Mouse (Mus musculus) heart, embryonic 14.5 days (tissue): ENCODE data around the gene Arhgap24. TPM values are rescaled to one million over a fixed set of nuclear protein-coding genes. Genes with fewer than 3 reads are reported as not detected.

Experiments used
- ATAC-seq: fragments of 200-750 bp; cut with Nextera tagmentation; 2 replicates; pipeline ENCODE4 v1.8.0; 2017; ENCODE audit warnings: low read depth, moderate TSS enrichment; ENCODE audit not compliant: insufficient number of reproducible peaks, insufficient read depth, low FRiP score
- H3K27ac ChIP-seq, 2 experiments: fragments of 200-500 bp in 1 of 2; fragments of 300-500 bp in 1 of 2; sonication (generic) in 1 of 2; replicated peaks in 1 of 2; 2 replicates each; pipeline ENCODE4 v1.5.1; 2012 to 2014; ENCODE audit warnings: low read depth in 2 of 2, low read length in 2 of 2, control low read depth in 1 of 2, mild to moderate bottlenecking in 1 of 2, mixed read lengths in 1 of 2; ENCODE audit not compliant: control insufficient read depth in 1 of 2, insufficient read depth in 1 of 2
- H3K27me3 ChIP-seq: fragments of 300-500 bp; sonication (generic); 2 replicates; pipeline ENCODE4 v1.6.1; 2014; ENCODE audit warnings: mild to moderate bottlenecking, low read length, control low read depth; ENCODE audit not compliant: control insufficient read depth, insufficient read depth
- H3K36me3 ChIP-seq: fragments of 300-500 bp; sonication (generic); 2 replicates; pipeline ENCODE4 v1.6.1; 2014; ENCODE audit warnings: mild to moderate bottlenecking, control low read depth, low read length, mixed read lengths; ENCODE audit not compliant: control insufficient read depth, insufficient read depth
- H3K4me1 ChIP-seq, 2 experiments: fragments of 200-500 bp in 1 of 2; fragments of 300-500 bp in 1 of 2; sonication (generic) in 1 of 2; 2 replicates each; pipeline ENCODE4 v1.6.1; 2012 to 2014; ENCODE audit warnings: low read length in 2 of 2, control low read depth in 1 of 2, mixed read lengths in 1 of 2; ENCODE audit not compliant: control insufficient read depth in 2 of 2, insufficient read depth in 2 of 2
- H3K4me2 ChIP-seq: fragments of 300-500 bp; sonication (generic); 2 replicates; pipeline ENCODE4 v1.6.1; 2014; ENCODE audit warnings: mild to moderate bottlenecking, low read length
- H3K4me3 ChIP-seq, 2 experiments: fragments of 200-500 bp in 1 of 2; fragments of 300-500 bp in 1 of 2; sonication (generic) in 1 of 2; 2 replicates each; pipeline ENCODE4 v1.5.1; 2012 to 2014; ENCODE audit warnings: low read length in 2 of 2, mild to moderate bottlenecking in 2 of 2, control low read depth in 1 of 2, low read depth in 1 of 2, moderate library complexity in 1 of 2; ENCODE audit not compliant: control insufficient read depth in 1 of 2, insufficient read depth in 1 of 2
- H3K9ac ChIP-seq: fragments of 300-500 bp; sonication (generic); 2 replicates; pipeline ENCODE4 v1.6.1; 2014; ENCODE audit warnings: mild to moderate bottlenecking, low read length
- H3K9me3 ChIP-seq: fragments of 300-500 bp; sonication (generic); 2 replicates; pipeline ENCODE4 v1.6.1; 2016; ENCODE audit warnings: low read length, control low read depth; ENCODE audit not compliant: control insufficient read depth
- WGBS: fragments of 180-500 bp; shearing (Covaris S2); extraction: QIAGEN DNeasy Blood & Tissue Kit; methylation state at CpG from one replicate; pipeline ENCODE4 v1.1.7; 2014; 5-methylcytosine and 5-hydroxymethylcytosine counted together
- polyA plus RNA-seq: library from polyadenylated mRNA; unstranded; fragments of >200 nt; fragmentation: Nextera tagmentation; extraction: Ambion mirVana; gene quantifications from 2 replicates; pipeline ENCODE4 v1.2.1, GENCODE M21; 2014

The Arhgap24 gene
- polyA plus RNA-seq, 1 experiment from 2014 or later = 14.7 TPM

DNA sequence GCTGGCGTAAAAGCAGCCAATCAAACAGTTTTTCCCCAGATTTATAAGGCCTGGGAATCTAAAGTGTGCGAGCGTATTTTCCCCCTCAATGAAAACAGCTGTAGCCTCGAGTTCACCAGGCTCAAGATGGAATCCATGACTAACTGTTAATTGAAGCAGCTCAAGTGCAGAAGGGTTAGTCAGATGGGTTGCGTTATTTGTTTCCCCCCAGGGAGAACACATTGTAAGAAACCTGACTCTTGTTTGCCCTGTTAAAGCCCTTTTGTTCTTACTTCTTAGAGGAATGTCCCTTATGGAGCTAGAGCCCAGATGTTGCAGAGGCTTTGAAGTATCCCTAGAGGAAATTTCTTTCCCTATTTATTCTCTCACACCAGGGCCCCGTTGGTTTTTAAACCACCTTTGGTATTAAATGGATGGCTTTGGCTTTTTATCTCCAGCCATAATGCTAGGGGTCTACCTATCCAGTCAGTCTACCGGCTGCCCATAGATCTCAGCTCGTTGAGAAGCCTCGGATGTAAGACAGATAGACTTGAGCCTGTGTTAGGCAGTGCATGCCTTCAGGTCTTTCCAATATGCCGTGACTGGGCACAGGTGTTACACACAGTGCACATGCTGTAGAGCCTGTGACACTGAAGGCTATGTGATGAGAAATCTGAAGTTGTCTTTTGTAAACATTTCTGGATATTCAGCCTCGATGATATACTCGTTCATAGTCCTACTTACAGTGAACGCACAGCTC is 184.0 kb downstream of the Arhgap24 start:
- 67% methylated on average over 13 of the region's 13 CpGs for WGBS
- H3K27me3 ChIP-seq = no peaks in the 10 kb centered on the region
- no peaks in the 10 kb centered on the region for H3K4me1 ChIP-seq
- H3K9me3 ChIP-seq = no peaks in the 10 kb centered on the region
- no peak overlapping the region for H3K27ac ChIP-seq
- H3K36me3 ChIP-seq = no peaks in the 10 kb centered on the region
- no peak overlapping the region for H3K4me2 ChIP-seq
- no peak overlapping the region for H3K9ac ChIP-seq
- ATAC-seq = no peak
- no peak overlapping the region for H3K4me3 ChIP-seq

DNA sequence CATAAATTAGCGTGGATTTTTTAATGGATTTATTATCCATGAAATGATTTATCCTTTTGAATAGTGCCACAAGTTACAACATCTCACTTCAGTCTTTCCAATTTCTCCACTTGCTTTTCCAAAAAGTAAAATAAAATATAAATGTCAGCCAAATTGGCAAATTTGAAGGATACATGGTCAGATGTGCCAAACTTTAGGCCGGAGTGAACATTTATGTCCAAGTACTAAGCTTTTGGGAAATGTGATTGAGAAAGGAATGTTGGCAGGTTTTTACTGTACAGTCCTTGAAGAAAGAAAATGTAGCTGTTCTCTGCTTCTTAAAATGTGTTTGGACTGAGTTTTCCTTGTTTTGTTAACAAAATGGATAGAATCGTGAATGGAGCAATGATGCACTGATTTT is 185.7 kb downstream of the Arhgap24 start:
- no peak overlapping the region for H3K27ac ChIP-seq
- no peaks in the 10 kb centered on the region for H3K4me1 ChIP-seq
- no peaks in the 10 kb centered on the region for H3K27me3 ChIP-seq
- H3K4me2 ChIP-seq = no peak overlapping the region
- WGBS = 80% methylated on average over 3 of the region's 3 CpGs
- no peak for ATAC-seq
- H3K9ac ChIP-seq = no peak overlapping the region
- H3K9me3 ChIP-seq = no peaks in the 10 kb centered on the region
- no peak overlapping the region for H3K4me3 ChIP-seq
- no peaks in the 10 kb centered on the region for H3K36me3 ChIP-seq

DNA sequence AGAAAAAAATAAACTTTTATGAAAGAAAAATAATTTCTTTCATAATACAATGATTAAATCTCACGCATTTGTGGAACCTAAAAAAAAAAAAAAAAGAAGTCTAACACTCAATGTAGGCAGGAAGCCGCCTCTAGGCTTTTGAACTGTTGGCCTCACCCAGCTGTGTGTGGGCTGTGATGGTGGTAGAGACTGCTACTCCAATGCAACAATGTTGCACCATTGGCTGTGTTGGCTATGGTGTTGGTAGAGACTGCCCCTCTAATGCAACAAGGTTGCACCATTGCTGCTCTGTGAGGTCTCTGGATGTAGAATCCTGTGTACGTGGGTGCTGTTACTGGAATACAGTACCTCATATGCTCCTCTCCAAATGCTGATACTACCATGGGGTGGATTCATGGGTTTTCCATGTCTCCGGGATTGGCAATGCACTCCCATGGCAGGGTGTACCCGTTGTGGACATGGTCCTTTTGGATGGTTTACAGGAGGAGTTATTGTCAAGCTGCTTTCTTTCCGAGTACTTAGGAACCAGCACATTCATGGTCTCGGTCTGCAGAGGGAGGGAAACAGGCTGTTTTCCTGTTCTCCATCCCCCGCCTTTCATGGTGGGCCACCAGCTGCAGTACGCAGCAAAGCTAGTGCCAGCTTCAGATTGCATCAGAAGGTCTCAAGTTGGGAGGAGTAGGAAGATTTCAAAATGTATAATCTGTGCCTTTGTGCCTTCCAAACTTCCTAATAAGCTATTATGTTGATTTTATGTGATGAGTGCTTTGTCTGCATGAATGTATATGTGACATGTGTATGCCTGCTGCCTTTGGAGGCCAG is 186.8 kb downstream of the Arhgap24 start:
- Histone ChIP-seq H3K27me3 (no peaks in the 10 kb centered on the region), H3K4me2 (no peak overlapping the region), H3K9ac (no peak overlapping the region), H3K9me3 (no peaks in the 10 kb centered on the region), H3K4me1 (no peaks in the 10 kb centered on the region), H3K4me3 (no peak overlapping the region), H3K27ac (no peak overlapping the region), H3K36me3 (no peaks in the 10 kb centered on the region)
- 86% methylated on average over 9 of the region's 9 CpGs for WGBS
- no peak for ATAC-seq

DNA sequence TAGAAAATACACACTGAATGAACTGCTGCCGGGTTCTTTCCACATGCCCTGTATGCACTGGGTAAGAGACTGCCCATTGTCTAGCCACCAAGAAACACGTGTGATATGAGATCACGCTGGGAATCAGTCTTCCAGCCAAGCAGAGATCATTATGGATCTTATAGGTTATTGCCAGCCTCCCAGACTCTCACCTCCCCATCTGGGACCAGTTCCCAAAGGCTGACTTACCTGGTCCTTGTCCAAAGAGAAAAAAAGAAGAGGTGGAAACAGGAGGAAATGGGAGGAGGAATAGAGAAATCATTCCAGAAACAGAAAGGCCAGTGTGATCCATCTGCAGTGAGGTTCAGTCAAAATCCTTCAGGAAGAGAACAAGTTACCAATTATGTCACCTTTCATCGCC is 189.0 kb downstream of the Arhgap24 start:
- 64% methylated on average over 4 of the region's 4 CpGs for WGBS
- H3K27me3 ChIP-seq = no peaks in the 10 kb centered on the region
- no peaks in the 10 kb centered on the region for H3K4me1 ChIP-seq
- H3K4me3 ChIP-seq = no peak overlapping the region
- ATAC-seq = no peak
- H3K27ac ChIP-seq = no peak overlapping the region
- no peak overlapping the region for H3K9ac ChIP-seq
- no peaks in the 10 kb centered on the region for H3K36me3 ChIP-seq
- H3K9me3 ChIP-seq = no peaks in the 10 kb centered on the region
- no peak overlapping the region for H3K4me2 ChIP-seq

DNA sequence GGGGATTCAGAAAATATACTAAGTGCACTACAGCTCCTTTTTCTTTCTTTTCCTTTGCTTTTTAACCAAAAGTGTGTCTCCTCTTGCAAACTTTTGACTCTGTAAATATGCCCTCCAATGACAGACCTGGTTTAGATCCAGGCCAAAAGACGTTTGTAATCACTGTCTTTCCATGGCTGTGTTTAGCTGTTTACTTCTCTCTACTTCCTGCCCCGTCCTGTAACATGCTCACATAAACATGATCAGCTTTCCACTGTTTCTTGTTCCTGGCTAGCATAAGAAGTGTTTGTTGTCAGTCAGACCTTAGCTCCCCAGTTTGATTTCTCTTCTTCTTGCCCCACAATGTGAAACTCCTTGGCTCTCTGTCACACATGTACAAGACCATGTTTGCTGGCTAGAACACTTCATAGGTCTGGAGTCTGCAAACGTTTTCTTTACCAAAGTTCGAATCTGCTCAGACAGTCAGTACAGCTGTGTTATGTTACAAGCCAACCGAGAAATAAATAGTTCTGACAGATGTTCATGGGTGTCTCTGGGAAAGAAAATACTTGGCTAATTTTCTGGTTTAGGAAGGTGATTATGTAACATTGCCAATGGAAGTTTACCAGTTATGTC is 189.6 kb downstream of the Arhgap24 start:
- Histone ChIP-seq H3K9me3 (no peaks in the 10 kb centered on the region), H3K36me3 (no peaks in the 10 kb centered on the region), H3K27ac (no peak overlapping the region), H3K27me3 (no peaks in the 10 kb centered on the region), H3K4me2 (no peak overlapping the region), H3K4me1 (no peaks in the 10 kb centered on the region), H3K9ac (no peak overlapping the region), H3K4me3 (no peak overlapping the region)
- no peak for ATAC-seq
- 59% methylated on average over 5 of the region's 5 CpGs for WGBS

DNA sequence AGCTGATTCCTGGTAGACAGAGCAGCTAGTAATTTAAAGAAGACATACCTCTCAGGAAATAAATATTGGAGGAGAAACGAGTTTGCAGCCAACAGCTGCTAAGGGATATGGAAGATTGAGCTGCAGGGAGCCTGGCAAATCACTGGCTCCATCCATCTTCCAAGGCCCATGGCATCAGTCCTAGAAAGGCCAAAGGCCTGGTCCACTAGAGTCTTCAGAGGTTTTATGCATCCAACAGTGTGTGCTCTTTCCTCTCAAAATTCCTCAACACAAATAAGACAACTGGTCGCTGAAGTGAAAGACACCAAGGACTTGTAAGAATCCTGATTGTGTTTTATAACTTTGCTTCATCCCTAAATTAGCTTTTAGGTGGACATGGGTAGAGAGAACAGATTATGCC is 194.1 kb downstream of the Arhgap24 start:
- no peak overlapping the region for H3K27ac ChIP-seq
- no peaks in the 10 kb centered on the region for H3K36me3 ChIP-seq
- 64% methylated on average over 2 of the region's 2 CpGs for WGBS
- no peaks in the 10 kb centered on the region for H3K9me3 ChIP-seq
- ATAC-seq = no peak
- no peak overlapping the region for H3K4me3 ChIP-seq
- no peaks in the 10 kb centered on the region for H3K27me3 ChIP-seq
- H3K4me1 ChIP-seq = no peaks in the 10 kb centered on the region
- H3K9ac ChIP-seq = no peak overlapping the region
- no peak overlapping the region for H3K4me2 ChIP-seq

DNA sequence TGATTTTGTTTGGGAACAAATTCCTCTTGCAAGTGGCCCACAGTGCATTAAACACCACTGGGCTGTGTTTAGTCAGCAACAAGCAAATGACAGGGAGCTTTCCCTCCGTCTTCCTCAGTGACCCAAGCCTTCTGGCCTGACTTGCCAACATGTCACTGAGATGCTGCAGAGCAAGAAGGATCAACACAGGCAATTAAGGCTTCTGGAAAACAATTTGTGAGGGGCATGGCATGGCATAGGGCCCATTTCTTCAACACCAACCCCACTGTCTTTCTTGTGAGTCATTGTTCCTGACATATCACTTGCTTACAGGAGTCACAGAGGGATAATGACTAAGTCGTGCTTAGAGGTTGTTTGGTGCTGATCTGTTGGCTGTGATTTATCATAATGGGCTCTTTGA is 196.0 kb downstream of the Arhgap24 start:
- no peaks in the 10 kb centered on the region for H3K4me1 ChIP-seq
- ATAC-seq = no peak
- H3K9me3 ChIP-seq = no peaks in the 10 kb centered on the region
- no peak overlapping the region for H3K4me3 ChIP-seq
- no peak overlapping the region for H3K4me2 ChIP-seq
- no peak overlapping the region for H3K9ac ChIP-seq
- no peak overlapping the region for H3K27ac ChIP-seq
- WGBS = 33% methylated on average over 2 of the region's 2 CpGs
- no peaks in the 10 kb centered on the region for H3K36me3 ChIP-seq
- H3K27me3 ChIP-seq = no peaks in the 10 kb centered on the region
